Mouse (Mus musculus) heart, adult 2 months (tissue): ENCODE data around the gene Gm20388. TPM values are rescaled to one million over a fixed set of nuclear protein-coding genes. Genes with fewer than 3 reads are reported as not detected.

Source experiments
- DNase-seq, 2 experiments: peaks; one replicate each; pipeline ENCODE4 v3.0.0; 2021
- H3K27ac ChIP-seq: fragments of 200-600 bp; 2 replicates; pipeline ENCODE4 v1.8.1; 2022
- H3K27me3 ChIP-seq: fragments of 200-500 bp; 2 replicates; pipeline ENCODE4 v1.6.1; 2012; ENCODE audit warnings: mild to moderate bottlenecking, low read length, inconsistent platforms, mixed read lengths; ENCODE audit not compliant: control insufficient read depth, insufficient read depth
- H3K36me3 ChIP-seq: fragments of 200-500 bp; 2 replicates; pipeline ENCODE4 v1.6.1; 2012; ENCODE audit warnings: low read length, inconsistent platforms; ENCODE audit not compliant: control insufficient read depth, insufficient read depth
- H3K4me1 ChIP-seq: fragments of 200-500 bp; 2 replicates; pipeline ENCODE4 v1.6.1; 2011; ENCODE audit warnings: low read length; ENCODE audit not compliant: control insufficient read depth, insufficient read depth
- H3K4me3 ChIP-seq: fragments of 200-600 bp; 2 replicates; pipeline ENCODE4 v1.8.1; 2022
- H3K79me2 ChIP-seq: fragments of 200-500 bp; replicated peaks from 2 replicates; pipeline ENCODE4 v1.6.1; 2012; ENCODE audit warnings: mild to moderate bottlenecking, inconsistent platforms, low read length, moderate library complexity, mixed read lengths; ENCODE audit not compliant: control insufficient read depth, insufficient read depth
- H3K9ac ChIP-seq: fragments of 200-500 bp; 2 replicates; pipeline ENCODE4 v1.6.1; 2012; ENCODE audit warnings: low read depth, mild to moderate bottlenecking, control low read depth, inconsistent platforms, low read length, mixed read lengths
- CTCF ChIP-seq: fragments of 200-600 bp; IDR thresholded peaks from 2 replicates; pipeline ENCODE4 v1.8.1; 2022; ENCODE audit warnings: antibody characterized with exemption, mild to moderate bottlenecking, moderate library complexity
- EP300 ChIP-seq: fragments of 200-500 bp; IDR thresholded peaks from 2 replicates; pipeline ENCODE4 v1.6.1; 2011; ENCODE audit warnings: low read depth, low read length, control low read depth; ENCODE audit not compliant: insufficient read depth
- POLR2A ChIP-seq: fragments of 200-500 bp; IDR thresholded peaks from 2 replicates; pipeline ENCODE4 v1.6.1; 2011; ENCODE audit warnings: mild to moderate bottlenecking, low read depth, low read length, control low read depth; ENCODE audit not compliant: insufficient read depth
- WGBS: fragments of 180-500 bp; shearing (Covaris S2); methylation state at CpG from one replicate; pipeline ENCODE4 v1.1.7; 2018; 5-methylcytosine and 5-hydroxymethylcytosine counted together
- intact Hi-C: fragments of 180-260 bp; cut with DNase I; formaldehyde crosslinking; loops from one replicate; pipeline ENCODE4 v1.15.1; 2025
- polyA plus RNA-seq: library from polyadenylated mRNA; depleted of rRNA; stranded (reverse); fragments of >200 nt; gene quantifications from 2 replicates; pipeline ENCODE4 v1.2.3, GENCODE M21; 2012
- total RNA-seq, 2 experiments: library from RNA; stranded (reverse); gene quantifications; 2 replicates each; pipeline ENCODE4 v1.2.3; 2021

Gene Gm20388
- total and polyA plus RNA-seq, 3 experiments = 1.8 to 32.3 TPM; not detected in 1

GRCm38 (mm10) chr8:120101068-120101972, 190.7 kb downstream of the Gm20388 start, which contains the start of gene Zdhhc7:
Gene Zdhhc7 (minus strand): TSS chr8:120101482.
- TF ChIP-seq CTCF = peak; percentile 45
- TF ChIP-seq POLR2A = peak; percentile 68
- TF ChIP-seq EP300 = 0 out of 2 replicates have a peak, but pooled peaks have one; percentile 15
- peak within 1 kb of the TSS; percentile 98 for H3K27ac ChIP-seq
- under 1% methylated on average over 88 of the region's 88 CpGs for WGBS
- H3K79me2 ChIP-seq = peaks cover 6% of the 10 kb centered on the region
- peaks cover 13% of the 10 kb centered on the region for H3K36me3 ChIP-seq
- no peaks in the 10 kb centered on the region for H3K27me3 ChIP-seq
- H3K4me3 ChIP-seq = peak within 1 kb of the TSS; percentile 82
- H3K9ac ChIP-seq = peak within 1 kb of the TSS; percentile 97
- peak; percentile 91 for DNase-seq
- intact Hi-C loops = no loop called here
- H3K4me1 ChIP-seq = peaks cover 17% of the 10 kb centered on the region

GRCm38 (mm10) chr8:120103916-120104315, 193.3 kb downstream of the Gm20388 start:
- no peak for DNase-seq
- H3K9ac ChIP-seq = no peak overlapping the region
- peaks cover 13% of the 10 kb centered on the region for H3K36me3 ChIP-seq
- no peaks in the 10 kb centered on the region; the same call in none of the 2 replicates for H3K79me2 ChIP-seq
- WGBS = 37% methylated on average over 9 of the region's 9 CpGs
- intact Hi-C loops = loop anchor here (2.0 kb wide), 1 partner anchor 23 kb away; no protein-coding TSS in a partner anchor
- no peaks in the 10 kb centered on the region for H3K27me3 ChIP-seq
- peaks cover 17% of the 10 kb centered on the region for H3K4me1 ChIP-seq
- TF ChIP-seq CTCF (no peak), EP300 (no peak), POLR2A (no peak)
- H3K4me3 ChIP-seq = no peak overlapping the region
- peak overlapping the region; percentile 98 for H3K27ac ChIP-seq

GRCm38 (mm10) chr8:120104721-120105272, 194.2 kb downstream of the Gm20388 start:
- peaks cover 16% of the 10 kb centered on the region for H3K4me1 ChIP-seq
- TF ChIP-seq EP300 (peak; percentile 31; the same call in 1 of the 2 replicates), POLR2A (peak; percentile 43), CTCF (no peak)
- no peaks in the 10 kb centered on the region for H3K27me3 ChIP-seq
- H3K79me2 ChIP-seq = no peaks in the 10 kb centered on the region; the same call in none of the 2 replicates
- intact Hi-C loops = no loop called here
- H3K4me3 ChIP-seq = no peak overlapping the region
- WGBS = 27% methylated on average over 9 of the region's 9 CpGs
- peak; percentile 72 to 86 for DNase-seq
- no peak overlapping the region; the same call in 1 of the 2 replicates for H3K9ac ChIP-seq
- H3K27ac ChIP-seq = peak overlapping the region; percentile 98
- H3K36me3 ChIP-seq = peaks cover 13% of the 10 kb centered on the region

GRCm38 (mm10) chr8:120109149-120109548, 198.5 kb downstream of the Gm20388 start:
- H3K4me3 ChIP-seq = no peak overlapping the region
- intact Hi-C loops = no loop called here
- 36% methylated on average over 3 of the region's 3 CpGs for WGBS
- no peak overlapping the region for H3K9ac ChIP-seq
- H3K36me3 ChIP-seq = peaks cover 5% of the 10 kb centered on the region
- peak in 1 of 2 experiments; percentile 71 for DNase-seq
- no peaks in the 10 kb centered on the region for H3K79me2 ChIP-seq
- no peak for TF ChIP-seq CTCF
- no peak for TF ChIP-seq EP300
- TF ChIP-seq POLR2A = no peak
- no peaks in the 10 kb centered on the region for H3K27me3 ChIP-seq
- peaks cover 10% of the 10 kb centered on the region for H3K4me1 ChIP-seq
- no peak overlapping the region for H3K27ac ChIP-seq

GRCm38 (mm10) chr8:120110966-120111365, 200.3 kb downstream of the Gm20388 start:
- no peak overlapping the region for H3K9ac ChIP-seq
- H3K4me3 ChIP-seq = no peak overlapping the region
- DNase-seq = no peak
- no peak for TF ChIP-seq CTCF
- no peak for TF ChIP-seq POLR2A
- TF ChIP-seq EP300 = no peak
- no peaks in the 10 kb centered on the region for H3K79me2 ChIP-seq
- H3K36me3 ChIP-seq = no peaks in the 10 kb centered on the region
- intact Hi-C loops = no loop called here
- peaks cover 4% of the 10 kb centered on the region for H3K4me1 ChIP-seq
- H3K27ac ChIP-seq = no peak overlapping the region
- WGBS = 94% methylated on average over 4 of the region's 4 CpGs
- H3K27me3 ChIP-seq = no peaks in the 10 kb centered on the region

GRCm38 (mm10) chr8:120111382-120111781, 200.7 kb downstream of the Gm20388 start:
- H3K9ac ChIP-seq = no peak overlapping the region
- H3K27ac ChIP-seq = no peak overlapping the region
- 75% methylated on average over 4 of the region's 4 CpGs for WGBS
- H3K4me3 ChIP-seq = no peak overlapping the region
- no peaks in the 10 kb centered on the region for H3K36me3 ChIP-seq
- DNase-seq = no peak
- intact Hi-C loops = no loop called here
- H3K27me3 ChIP-seq = no peaks in the 10 kb centered on the region
- peaks cover 5% of the 10 kb centered on the region for H3K4me1 ChIP-seq
- TF ChIP-seq EP300 = no peak
- H3K79me2 ChIP-seq = no peaks in the 10 kb centered on the region
